Mouse (Mus musculus): ENCODE results near the gene Olfm2. TPM values are rescaled to one million over a fixed set of nuclear protein-coding genes. Genes with fewer than 3 reads are reported as not detected.
"Not testable (repeated sequence)": the region's sequence is repeated elsewhere in the genome, so short reads cannot be mapped to it uniquely, and the experiment has no call there.

Gene Olfm2
- polyA plus RNA-seq, 1 experiment: 2.3 TPM

DNA sequence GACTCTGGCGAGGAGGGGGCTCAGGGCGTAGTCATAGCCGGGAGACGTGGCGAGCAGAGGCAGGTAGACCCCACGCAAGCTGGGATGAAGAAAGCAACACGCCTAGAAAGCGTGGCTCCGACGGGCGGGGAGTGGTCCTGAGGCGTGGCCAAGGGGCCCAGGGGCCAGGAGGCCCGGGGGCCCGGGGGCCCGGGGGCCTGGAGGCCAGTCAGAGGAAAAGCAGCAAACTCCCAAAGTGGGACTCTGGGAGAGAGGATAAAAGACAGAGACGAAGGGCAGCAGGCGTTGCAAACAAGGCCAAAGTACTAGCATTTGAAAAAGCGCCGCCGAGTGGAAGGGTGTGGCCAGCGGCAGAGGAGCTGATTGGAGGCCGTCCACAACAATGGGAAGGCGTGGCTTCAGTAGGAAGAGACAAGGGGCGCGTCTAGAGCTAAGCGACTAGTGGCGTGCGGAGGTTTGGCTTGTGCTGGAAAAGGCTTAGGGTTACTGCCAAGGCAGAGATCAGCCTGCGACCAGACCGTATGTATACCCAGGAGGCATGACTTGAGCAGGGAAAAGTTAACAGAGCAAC lies 103.2 kb downstream of the Olfm2 start:
- peak overlapping the region; percentile 12; the same call in 1 of the 2 replicates for H3K27ac ChIP-seq (ENCODE audit: insufficient read depth, low read depth, low read length)
- WGBS: under 1% methylated on average over 30 of the region's 30 CpGs
- H3K4me1 ChIP-seq (ENCODE audit: control insufficient read depth, insufficient read depth, low read length): peaks cover 7% of the 10 kb centered on the region; the same call in 1 of the 2 replicates
- peaks cover 4% of the 10 kb centered on the region for H3K36me3 ChIP-seq (ENCODE audit: control insufficient read depth, insufficient read depth, low read length)
- DNase-seq: peak; percentile 93
- H3K4me3 ChIP-seq (ENCODE audit: insufficient read depth, low read depth, low read length): peak overlapping the region; percentile 95
- H3K27me3 ChIP-seq (replicated peaks; ENCODE audit: control insufficient read depth, insufficient read depth, low read length): no peaks in the 10 kb centered on the region
- no peak for TF ChIP-seq POLR2A (IDR thresholded peaks at IDR 0.05; ENCODE audit: low read depth, low read length)
- TF ChIP-seq CTCF (conservative IDR thresholded peaks at IDR 0.05; ENCODE audit: insufficient read depth, insufficient read length, low read depth, low read length): 0 out of 2 replicates have a peak, but pooled peaks have one; percentile 4

DNA sequence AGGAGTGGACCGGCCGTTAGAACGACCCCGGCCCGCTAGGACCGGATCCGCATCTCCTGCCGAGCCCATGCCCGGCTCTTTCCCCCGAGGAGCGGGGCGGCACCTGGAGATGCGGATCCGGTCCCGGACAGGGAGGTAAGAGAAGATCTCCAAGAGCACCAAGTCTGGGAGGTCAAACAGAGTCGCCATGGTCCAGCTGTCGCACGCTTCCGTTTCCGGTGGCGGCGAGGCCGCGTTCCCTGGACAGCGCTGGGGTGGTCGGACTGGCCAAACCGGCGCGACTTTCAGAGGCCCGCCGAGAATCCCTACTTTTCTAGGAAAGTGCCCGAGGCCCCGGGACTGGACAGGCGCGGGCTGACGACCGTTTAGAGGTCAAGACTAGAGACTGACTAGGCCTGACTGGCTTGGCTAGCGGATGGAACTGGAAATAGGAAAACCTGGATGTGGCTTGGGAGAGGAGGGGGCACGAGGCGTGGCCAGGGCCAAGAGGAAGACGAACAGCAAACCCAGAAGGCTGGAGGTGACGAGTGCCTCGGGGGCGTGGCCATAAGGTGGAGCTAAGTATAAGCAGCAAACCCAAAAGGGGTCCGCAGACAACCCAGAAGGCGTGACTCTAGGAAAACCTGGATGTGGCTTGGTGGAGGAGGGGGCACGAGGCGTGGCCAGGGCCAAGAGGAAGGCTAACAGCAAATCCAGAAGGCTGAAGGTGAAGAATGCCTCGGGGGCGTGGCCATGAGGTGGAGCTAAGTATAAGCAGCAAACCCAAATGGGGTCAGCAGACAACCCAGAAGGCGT lies 103.9 kb downstream of the Olfm2 start, which contains the start of gene Ubl5:
Gene Ubl5, plus strand, starts transcription at position 778 of the 795 bp plus-strand sequence.
- under 1% methylated on average over 51 of the region's 51 CpGs for WGBS
- Histone ChIP-seq H3K4me3 (ENCODE audit: insufficient read depth, low read depth, low read length) (peak within 1 kb of the TSS; percentile 95), H3K27me3 (replicated peaks; ENCODE audit: control insufficient read depth, insufficient read depth, low read length) (no peaks in the 10 kb centered on the region), H3K4me1 (ENCODE audit: control insufficient read depth, insufficient read depth, low read length) (peaks cover 7% of the 10 kb centered on the region; the same call in 1 of the 2 replicates), H3K36me3 (ENCODE audit: control insufficient read depth, insufficient read depth, low read length) (peaks cover 4% of the 10 kb centered on the region), H3K27ac (ENCODE audit: insufficient read depth, low read depth, low read length) (peak within 1 kb of the TSS; percentile 22)
- TF ChIP-seq POLR2A (IDR thresholded peaks at IDR 0.05; ENCODE audit: low read depth, low read length): no peak
- no peak for TF ChIP-seq CTCF (conservative IDR thresholded peaks at IDR 0.05; ENCODE audit: insufficient read depth, insufficient read length, low read depth, low read length)
- peak; percentile 80 for DNase-seq

DNA sequence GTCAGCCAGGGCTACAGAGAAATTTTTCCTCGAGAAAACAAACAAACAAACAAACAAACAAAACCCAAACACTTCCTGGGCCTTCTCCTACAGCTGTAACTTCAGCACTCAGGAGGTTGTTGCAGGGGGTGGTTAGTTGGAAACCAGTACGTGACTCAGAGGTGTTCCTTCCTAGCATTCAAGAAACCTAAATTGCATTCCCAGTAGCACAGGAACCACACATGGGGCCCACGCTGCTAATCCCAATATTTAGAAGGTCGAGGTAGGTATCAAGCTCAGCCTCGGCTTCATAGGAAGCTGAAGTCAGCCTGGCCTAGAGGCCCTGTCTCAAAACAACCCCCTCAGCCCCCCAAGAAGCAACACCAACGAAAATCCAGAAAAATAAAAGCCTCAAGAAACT lies 104.6 kb downstream of the Olfm2 start:
- WGBS: 13% methylated on average over 6 of the region's 6 CpGs
- peak overlapping the region; percentile 95 for H3K4me3 ChIP-seq (ENCODE audit: insufficient read depth, low read depth, low read length)
- TF ChIP-seq POLR2A (IDR thresholded peaks at IDR 0.05; ENCODE audit: low read depth, low read length) (no peak), CTCF (conservative IDR thresholded peaks at IDR 0.05; ENCODE audit: insufficient read depth, insufficient read length, low read depth, low read length) (no peak)
- peaks cover 7% of the 10 kb centered on the region; the same call in 1 of the 2 replicates for H3K4me1 ChIP-seq (ENCODE audit: control insufficient read depth, insufficient read depth, low read length)
- no peak for DNase-seq
- no peak overlapping the region for H3K27ac ChIP-seq (ENCODE audit: insufficient read depth, low read depth, low read length)
- H3K27me3 ChIP-seq (replicated peaks; ENCODE audit: control insufficient read depth, insufficient read depth, low read length): no peaks in the 10 kb centered on the region
- peaks cover 4% of the 10 kb centered on the region for H3K36me3 ChIP-seq (ENCODE audit: control insufficient read depth, insufficient read depth, low read length)

DNA sequence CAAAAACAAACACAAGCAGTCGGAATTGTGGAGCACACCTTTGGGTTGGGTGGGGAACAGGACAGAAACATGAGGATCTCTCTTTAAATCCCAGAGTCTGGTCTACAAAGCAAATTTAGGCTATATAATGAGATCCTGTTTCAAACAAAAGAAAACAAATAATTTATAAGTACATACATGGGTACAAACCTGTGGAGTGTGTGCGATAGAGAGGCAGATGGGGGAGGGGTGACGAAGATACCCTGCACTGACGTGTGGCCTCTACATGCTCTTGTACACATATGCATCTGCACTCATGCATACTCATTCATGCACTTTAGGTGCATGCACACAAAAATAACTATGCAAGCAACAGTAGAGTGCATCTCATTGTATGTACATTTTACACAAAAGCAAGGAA lies 106.7 kb downstream of the Olfm2 start:
- Histone ChIP-seq H3K4me3 (ENCODE audit: insufficient read depth, low read depth, low read length) (no peak overlapping the region), H3K36me3 (ENCODE audit: control insufficient read depth, insufficient read depth, low read length) (peaks cover 4% of the 10 kb centered on the region), H3K27ac (ENCODE audit: insufficient read depth, low read depth, low read length) (no peak overlapping the region), H3K4me1 (ENCODE audit: control insufficient read depth, insufficient read depth, low read length) (peaks cover 3% of the 10 kb centered on the region; the same call in 1 of the 2 replicates), H3K27me3 (replicated peaks; ENCODE audit: control insufficient read depth, insufficient read depth, low read length) (no peaks in the 10 kb centered on the region)
- no peak for DNase-seq
- 94% methylated on average over 4 of the region's 4 CpGs for WGBS
- TF ChIP-seq CTCF (conservative IDR thresholded peaks at IDR 0.05; ENCODE audit: insufficient read depth, insufficient read length, low read depth, low read length) (no peak), POLR2A (IDR thresholded peaks at IDR 0.05; ENCODE audit: low read depth, low read length) (no peak)

DNA sequence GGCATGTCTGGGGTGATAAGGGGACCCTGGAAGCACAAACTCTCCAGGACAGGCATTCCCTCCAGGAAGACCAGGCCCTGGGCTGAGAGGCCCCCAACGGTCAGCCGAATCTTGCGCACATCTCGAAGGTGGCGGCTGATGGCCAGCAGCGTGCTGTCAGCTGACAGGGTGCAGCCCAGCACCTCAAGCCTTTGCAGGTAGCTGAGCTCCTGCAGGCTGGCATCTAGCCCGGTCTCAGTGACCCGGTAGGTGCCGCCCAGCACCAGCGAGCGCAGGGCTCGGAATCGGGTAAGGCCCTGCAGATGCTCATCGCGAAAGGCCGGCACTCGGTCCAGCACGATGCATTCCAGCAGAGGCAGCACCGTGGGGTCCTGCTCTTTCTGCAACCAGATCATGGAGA lies 107.6 kb downstream of the Olfm2 start:
- H3K4me3 ChIP-seq (ENCODE audit: insufficient read depth, low read depth, low read length): no peak overlapping the region
- H3K4me1 ChIP-seq (ENCODE audit: control insufficient read depth, insufficient read depth, low read length): peaks cover 3% of the 10 kb centered on the region; the same call in 1 of the 2 replicates
- no peaks in the 10 kb centered on the region for H3K27me3 ChIP-seq (replicated peaks; ENCODE audit: control insufficient read depth, insufficient read depth, low read length)
- no peak overlapping the region for H3K27ac ChIP-seq (ENCODE audit: insufficient read depth, low read depth, low read length)
- 93% methylated on average over 19 of the region's 19 CpGs for WGBS
- TF ChIP-seq CTCF (conservative IDR thresholded peaks at IDR 0.05; ENCODE audit: insufficient read depth, insufficient read length, low read depth, low read length) (no peak), POLR2A (IDR thresholded peaks at IDR 0.05; ENCODE audit: low read depth, low read length) (no peak)
- DNase-seq: no peak
- peaks cover 4% of the 10 kb centered on the region for H3K36me3 ChIP-seq (ENCODE audit: control insufficient read depth, insufficient read depth, low read length)

DNA sequence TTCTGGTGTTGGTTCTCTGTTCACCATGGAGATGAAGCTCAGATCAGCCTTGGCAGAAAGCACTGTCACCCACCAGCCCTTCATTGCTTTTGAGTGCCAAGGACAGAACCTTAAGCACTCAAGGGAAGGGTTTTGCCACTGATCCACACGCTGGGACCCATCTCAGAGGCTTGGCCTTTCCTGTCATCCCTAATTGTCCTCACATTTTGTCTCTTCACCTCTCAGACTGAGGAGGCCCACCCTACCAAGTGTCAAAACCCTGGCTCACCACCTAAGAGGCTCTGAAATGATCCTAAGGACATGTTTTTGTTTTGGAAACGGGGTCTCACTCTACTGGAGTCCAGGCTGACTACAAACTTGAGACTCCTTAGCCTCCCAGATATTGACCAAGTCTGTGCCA lies 109.4 kb downstream of the Olfm2 start:
- Histone ChIP-seq H3K4me1 (ENCODE audit: control insufficient read depth, insufficient read depth, low read length) (0 out of 2 replicates have a peak, but pooled peaks cover 3% of the 10 kb centered on the region), H3K27me3 (replicated peaks; ENCODE audit: control insufficient read depth, insufficient read depth, low read length) (no peaks in the 10 kb centered on the region), H3K4me3 (ENCODE audit: insufficient read depth, low read depth, low read length) (no peak overlapping the region), H3K36me3 (ENCODE audit: control insufficient read depth, insufficient read depth, low read length) (peaks cover 4% of the 10 kb centered on the region), H3K27ac (ENCODE audit: insufficient read depth, low read depth, low read length) (no peak overlapping the region)
- TF ChIP-seq POLR2A (IDR thresholded peaks at IDR 0.05; ENCODE audit: low read depth, low read length) (no peak), CTCF (conservative IDR thresholded peaks at IDR 0.05; ENCODE audit: insufficient read depth, insufficient read length, low read depth, low read length) (no peak)
- WGBS: 93% methylated on average over 2 of the region's 2 CpGs
- no peak for DNase-seq

GRCm38 (mm10) chr9:20636256-20636655 lies 109.9 kb downstream of the Olfm2 start:
- 0 out of 2 replicates have a peak, but pooled peaks cover 2% of the 10 kb centered on the region for H3K4me1 ChIP-seq (ENCODE audit: control insufficient read depth, insufficient read depth, low read length)
- H3K36me3 ChIP-seq (ENCODE audit: control insufficient read depth, insufficient read depth, low read length): peaks cover 4% of the 10 kb centered on the region
- H3K27ac ChIP-seq (ENCODE audit: insufficient read depth, low read depth, low read length): no peak overlapping the region
- WGBS: 81% methylated on average over 3 of the region's 3 CpGs
- no peaks in the 10 kb centered on the region for H3K27me3 ChIP-seq (replicated peaks; ENCODE audit: control insufficient read depth, insufficient read depth, low read length)
- TF ChIP-seq POLR2A (IDR thresholded peaks at IDR 0.05; ENCODE audit: low read depth, low read length) (no peak), CTCF (conservative IDR thresholded peaks at IDR 0.05; ENCODE audit: insufficient read depth, insufficient read length, low read depth, low read length) (no peak)
- DNase-seq: no peak
- no peak overlapping the region for H3K4me3 ChIP-seq (ENCODE audit: insufficient read depth, low read depth, low read length)

DNA sequence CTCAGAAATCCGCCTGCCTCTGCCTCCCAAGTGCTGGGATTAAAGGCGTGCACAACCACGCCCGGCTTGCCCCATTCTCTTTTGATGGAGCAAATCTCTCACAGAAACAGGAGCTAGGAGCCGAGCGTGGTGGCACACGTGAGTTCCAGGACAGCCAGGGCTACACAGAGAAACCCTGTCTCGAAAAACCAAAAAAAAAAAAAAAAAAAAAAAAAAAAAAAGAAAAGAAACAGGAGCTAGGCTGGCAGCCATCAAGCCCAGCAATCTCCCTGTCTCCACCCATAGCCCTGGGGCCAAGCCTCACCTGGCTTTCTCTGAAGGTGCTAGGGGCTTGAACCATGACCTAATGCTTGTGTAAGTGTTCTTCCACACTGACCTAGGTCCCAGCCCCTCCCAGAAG lies 110.5 kb downstream of the Olfm2 start:
- H3K4me1 ChIP-seq (ENCODE audit: control insufficient read depth, insufficient read depth, low read length); H3K4me3 ChIP-seq (ENCODE audit: insufficient read depth, low read depth, low read length); H3K36me3 ChIP-seq (ENCODE audit: control insufficient read depth, insufficient read depth, low read length); H3K27me3 ChIP-seq (replicated peaks; ENCODE audit: control insufficient read depth, insufficient read depth, low read length); DNase-seq; H3K27ac ChIP-seq (ENCODE audit: insufficient read depth, low read depth, low read length): not testable (repeated sequence)
- WGBS: 93% methylated on average over 8 of the region's 8 CpGs
